Mouse (Mus musculus) G1E (cell line): Measurements from ENCODE around the gene Gstk1.

Source experiments
- CTCF ChIP-seq: IDR thresholded peaks from 2 replicates; pipeline ENCODE4 v1.5.1; 2012; ENCODE audit warnings: low read depth, low read length, inconsistent platforms, mixed read lengths
- GATA1 ChIP-seq: IDR thresholded peaks from 2 replicates; pipeline ENCODE4 v1.6.1; 2012; ENCODE audit warnings: borderline replicate concordance, low read length, inconsistent platforms, mixed read lengths

DNA sequence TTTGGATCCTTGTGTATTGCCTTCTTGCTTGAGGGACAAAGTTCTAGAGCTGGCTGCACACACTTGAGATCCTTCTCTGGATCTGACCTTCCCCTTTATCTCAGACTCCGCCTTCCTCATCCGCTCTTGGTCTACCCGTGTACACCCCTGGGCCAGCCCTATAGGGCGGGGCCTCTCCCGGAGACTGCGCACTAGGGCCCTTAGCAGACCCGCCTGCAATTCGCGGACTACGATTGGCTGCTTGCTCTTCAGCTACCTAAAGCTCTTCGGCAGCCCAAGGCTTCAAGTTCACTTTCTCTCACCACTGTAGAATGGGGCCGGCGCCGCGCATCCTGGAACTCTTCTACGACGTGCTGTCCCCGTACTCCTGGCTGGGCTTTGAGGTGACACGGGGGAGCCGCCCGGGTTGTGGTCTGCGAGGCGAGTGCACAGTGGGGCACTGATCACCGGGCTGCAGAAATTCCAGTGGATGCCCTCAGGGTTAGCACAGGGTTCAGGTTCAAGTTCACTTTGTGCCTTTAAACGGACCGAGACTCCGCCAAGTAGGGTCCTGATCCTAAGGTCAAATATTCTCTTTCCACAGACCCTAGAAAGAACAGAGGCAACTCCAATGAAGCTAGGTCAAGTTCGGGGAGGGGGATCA, at the start of gene Gstk1:
- TF ChIP-seq GATA1 = no peak
- TF ChIP-seq CTCF = no peak
